Mouse (Mus musculus): ENCODE results near the gene Serp2. TPM values are rescaled to one million over a fixed set of nuclear protein-coding genes. Genes with fewer than 3 reads are reported as not detected.
A peak's percentile ranks its signal among the peaks of the same experiment; 100 is the strongest.

Serp2 gene
- total RNA-seq, 2 experiments from 2014 or later, result 1.6 TPM

GRCm38 (mm10) chr14:76569271-76569961 lies 12.7 kb upstream of the Serp2 start:
- no peak for DNase-seq

DNA sequence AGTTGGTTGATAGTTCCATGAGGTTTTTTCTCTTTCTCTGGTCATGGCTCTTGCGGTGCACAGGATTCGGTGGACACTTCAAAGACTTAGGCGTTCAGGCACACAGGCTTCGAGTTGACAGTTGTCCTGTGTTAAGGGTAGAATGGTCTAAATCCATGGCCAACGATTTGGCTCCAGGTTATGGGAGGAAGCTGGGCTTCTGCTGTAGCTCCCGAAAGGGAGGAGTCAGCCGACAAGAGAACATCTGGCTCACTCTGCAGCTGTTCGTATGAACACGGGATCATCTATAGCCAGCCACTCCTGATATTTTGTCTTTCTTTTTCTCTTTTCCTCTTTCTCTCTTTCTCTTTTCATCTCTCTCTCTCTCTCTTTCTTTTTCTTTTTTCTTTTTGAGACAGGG lies 11.9 kb upstream of the Serp2 start:
- DNase-seq, result no peak

GRCm38 (mm10) chr14:76567280-76567679 lies 10.6 kb upstream of the Serp2 start:
- DNase-seq, result no peak

- no peak for DNase-seq
Measured at GRCm38 (mm10) chr14:76566711-76567110, 10.0 kb upstream of the Serp2 start.

DNA sequence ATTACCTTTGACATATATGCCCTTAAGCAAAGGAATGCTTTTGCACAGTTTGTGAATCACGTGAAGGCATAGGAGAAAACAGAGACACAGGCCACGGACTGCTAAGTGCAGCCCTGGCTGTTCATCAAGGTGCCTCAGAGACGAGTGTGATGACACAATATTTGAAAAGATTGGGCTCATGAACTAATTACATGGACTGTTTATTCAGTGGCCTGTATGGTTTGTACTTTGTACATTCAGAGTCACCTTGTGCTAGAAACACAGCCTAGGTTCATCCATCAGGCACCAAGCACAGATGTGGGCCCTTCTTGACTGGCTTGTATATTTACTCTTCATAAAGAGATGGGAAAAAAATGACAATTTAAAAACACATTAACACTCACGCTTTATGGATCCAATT lies 9.5 kb upstream of the Serp2 start:
- no peak for DNase-seq

GRCm38 (mm10) chr14:76559208-76559607 lies 2.5 kb upstream of the Serp2 start:
- no peak for DNase-seq

DNA sequence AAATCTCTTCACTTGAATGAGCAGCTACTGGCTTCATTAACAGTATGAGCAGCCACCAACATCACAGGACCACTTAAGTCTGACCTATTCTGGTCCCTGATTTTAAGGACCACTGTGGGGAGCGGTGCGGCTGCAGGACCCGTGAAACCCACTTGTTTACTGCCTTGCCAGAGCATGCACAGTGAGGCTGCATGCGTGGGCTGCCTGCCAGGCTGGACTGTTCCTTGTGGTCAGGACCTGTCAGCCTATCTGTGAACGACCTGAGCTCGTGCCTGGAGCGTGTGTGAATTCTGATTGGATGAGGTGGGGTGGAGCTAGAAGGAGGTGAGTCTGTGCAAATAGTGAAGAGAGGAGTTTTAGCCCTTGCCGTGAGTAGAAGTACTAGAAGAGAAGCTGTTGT lies 1.5 kb upstream of the Serp2 start:
- DNase-seq, result peak; percentile 44

DNA sequence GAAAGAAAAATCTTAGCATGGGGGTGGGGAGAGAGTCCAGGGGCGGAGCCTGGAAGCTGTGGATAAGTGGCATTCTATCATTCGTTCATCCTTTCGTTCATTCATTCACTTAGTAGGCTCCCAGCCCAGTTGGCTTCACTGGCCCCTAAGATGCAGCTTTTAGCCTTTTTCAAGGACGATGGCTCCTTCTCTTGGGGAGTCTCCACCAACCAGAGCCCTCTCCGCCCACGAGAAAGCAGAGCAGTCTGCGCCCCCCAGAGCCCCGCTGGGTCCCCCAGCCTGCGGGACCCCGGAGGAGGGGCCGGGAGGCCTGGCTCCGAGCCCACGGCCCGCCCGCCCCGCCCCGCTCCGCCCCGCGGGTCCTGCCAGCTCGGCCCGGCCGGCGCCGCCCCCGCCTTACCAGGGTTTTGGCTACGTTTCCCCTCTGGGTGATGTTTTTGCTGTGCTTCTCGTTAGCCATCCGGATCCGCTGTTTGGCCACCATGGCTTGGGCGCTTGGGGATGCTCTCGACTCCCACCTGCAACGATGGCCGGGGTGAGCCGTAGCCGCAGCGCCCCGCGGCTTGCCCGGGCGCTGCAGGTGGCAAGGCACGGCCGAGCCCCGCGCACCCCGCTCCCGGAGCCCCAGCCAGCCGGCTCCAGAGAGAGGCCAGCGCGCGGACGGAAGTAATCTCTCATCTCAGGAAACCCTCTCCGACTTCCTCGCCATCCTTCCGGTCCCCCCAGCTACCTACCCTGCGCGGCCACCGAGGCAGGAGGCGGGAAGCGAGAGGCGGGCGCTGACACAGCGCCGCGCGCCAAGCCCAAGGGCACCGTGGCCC lies 448 bp downstream of the Serp2 start:
- peak; percentile 69 for DNase-seq

DNA sequence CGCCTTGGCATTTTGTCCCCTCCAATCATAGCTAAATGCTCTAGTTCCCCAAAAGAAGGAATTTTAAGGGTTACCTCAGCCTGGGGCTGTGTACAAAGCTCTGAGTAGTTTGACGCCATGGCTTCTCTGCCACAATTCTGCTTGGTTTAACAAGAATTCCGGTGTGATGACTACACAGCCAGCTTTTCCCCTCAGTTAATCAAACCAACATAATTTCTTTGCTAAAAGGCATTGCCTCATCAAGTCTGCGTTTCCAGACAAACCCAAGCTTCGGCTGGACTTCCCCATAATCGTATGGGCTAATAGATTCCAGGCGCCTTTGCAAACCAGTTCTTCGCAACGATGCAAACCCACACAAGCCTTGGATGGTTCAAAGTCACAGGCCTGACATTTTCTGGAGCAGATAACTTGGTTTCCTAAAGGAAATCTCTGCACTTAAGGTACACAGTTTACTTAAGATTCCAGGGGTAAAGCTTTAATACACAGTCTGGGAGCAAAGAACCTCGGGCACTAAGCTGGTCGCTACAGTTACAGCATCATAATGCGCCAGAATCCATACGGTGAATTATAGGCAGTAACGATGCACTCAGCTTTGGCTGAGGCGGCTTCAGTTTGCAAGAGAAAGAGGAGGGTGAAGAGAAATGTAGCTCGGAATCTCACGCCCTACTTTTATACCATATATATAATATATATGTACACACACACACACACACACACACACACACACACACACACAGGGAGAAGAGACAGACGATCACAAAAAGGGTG lies 1.2 kb downstream of the Serp2 start:
- no peak for DNase-seq

GRCm38 (mm10) chr14:76544136-76544535 lies 12.6 kb downstream of the Serp2 start:
- DNase-seq, result no peak

GRCm38 (mm10) chr14:76541341-76541740 lies 15.3 kb downstream of the Serp2 start:
- no peak for DNase-seq

DNA sequence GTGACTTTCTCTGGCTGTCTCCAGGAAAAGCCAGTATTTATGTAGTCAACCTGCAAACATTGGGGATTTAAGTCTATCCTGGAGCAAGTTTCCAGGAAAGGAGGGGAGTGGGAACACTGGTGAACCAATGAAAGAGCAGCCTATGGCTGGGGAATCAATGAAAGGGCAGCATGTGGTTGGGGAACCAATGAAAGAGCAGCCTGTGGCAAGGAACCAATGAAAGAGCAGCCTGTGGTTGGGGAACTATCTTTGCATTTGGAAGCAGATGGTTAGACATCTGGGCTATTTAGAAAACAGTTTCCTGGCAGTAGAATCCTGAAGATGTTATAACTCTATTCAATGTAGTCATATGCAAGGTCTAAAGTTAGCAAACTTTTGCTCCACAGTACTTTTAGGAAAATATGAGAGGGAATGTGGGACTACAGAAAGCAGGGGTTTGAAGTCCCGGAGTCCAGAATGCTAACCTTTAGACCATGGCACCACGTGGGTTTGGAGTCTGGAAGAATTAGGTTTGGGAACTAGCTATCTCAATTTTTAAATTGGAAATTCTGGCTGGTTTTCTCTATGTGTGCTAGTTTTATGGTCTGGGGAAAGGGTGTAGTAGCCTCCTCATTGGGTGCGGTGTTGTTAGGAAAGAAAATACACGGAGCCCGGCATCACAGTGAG lies 16.6 kb downstream of the Serp2 start:
- no peak for DNase-seq

- no peak for DNase-seq
Measured at GRCm38 (mm10) chr14:76536921-76537320, 19.8 kb downstream of the Serp2 start.

- no peak for DNase-seq
Measured at GRCm38 (mm10) chr14:76535096-76535495, 21.6 kb downstream of the Serp2 start.

DNA sequence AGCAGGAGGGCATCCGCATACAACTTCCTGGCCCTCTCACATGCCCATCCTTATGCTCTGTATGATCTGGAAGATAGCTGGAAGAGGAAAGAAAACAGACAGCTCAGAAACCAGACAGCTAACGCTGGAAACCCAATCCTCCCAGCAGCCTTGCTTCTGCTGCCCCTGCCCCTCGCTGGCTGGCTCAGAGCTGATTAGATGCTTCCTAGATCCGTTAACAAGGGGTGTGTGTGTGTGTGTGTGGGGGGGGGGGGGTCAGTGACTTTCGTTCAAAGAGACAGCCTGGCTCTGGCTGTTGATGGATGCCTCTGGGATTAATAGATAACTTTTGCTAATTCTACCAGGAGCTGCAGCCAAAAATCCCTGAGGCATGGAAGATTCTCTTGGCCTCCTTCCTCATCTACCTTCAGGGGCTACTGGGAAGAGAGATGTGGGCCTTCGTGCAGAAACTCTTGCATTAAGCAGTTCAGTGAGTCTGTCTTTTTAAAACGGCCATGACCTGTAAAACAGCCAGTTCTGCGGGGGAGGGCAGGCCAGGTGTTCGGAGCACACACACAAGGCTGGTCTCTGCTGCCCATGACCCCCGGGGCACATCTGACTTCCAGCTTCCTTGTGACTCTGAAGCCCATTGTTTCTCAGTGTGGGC lies 23.4 kb downstream of the Serp2 start:
- DNase-seq, result no peak

GRCm38 (mm10) chr14:76532257-76533169 lies 24.2 kb downstream of the Serp2 start:
- DNase-seq, result peak; percentile 46

DNA sequence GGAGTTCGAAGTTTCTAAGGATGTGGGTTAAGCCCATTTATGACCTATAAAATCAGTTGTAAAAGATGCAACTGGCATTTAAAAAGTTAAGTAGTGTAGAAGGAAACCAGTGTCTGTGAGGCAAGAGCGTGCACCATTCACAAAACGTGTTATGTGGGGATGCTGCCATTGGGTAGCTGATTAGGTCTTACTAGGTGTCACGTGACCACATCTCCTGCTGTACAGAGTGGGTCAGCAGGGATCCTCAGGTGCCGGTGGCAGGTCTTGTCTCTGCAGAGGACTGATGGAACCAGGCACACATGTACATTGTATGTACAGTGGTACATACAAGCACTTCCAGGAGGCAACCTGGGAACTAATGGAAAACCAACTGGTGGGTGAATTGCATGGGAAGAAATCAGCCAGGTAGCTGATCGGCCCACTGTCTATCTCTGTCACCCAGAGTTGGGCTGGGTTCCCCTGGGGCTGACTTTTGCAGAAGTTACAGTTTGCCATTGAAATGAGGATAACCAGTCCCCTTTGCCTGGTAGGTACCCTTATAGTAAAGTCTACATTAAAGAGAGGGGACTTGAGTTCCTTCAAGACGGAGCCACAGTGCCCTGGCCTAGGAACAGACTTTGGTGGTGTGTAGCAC lies 25.5 kb downstream of the Serp2 start:
- DNase-seq, result no peak

- peak; percentile 37 for DNase-seq
Measured at GRCm38 (mm10) chr14:76528641-76529040, 28.0 kb downstream of the Serp2 start.

DNA sequence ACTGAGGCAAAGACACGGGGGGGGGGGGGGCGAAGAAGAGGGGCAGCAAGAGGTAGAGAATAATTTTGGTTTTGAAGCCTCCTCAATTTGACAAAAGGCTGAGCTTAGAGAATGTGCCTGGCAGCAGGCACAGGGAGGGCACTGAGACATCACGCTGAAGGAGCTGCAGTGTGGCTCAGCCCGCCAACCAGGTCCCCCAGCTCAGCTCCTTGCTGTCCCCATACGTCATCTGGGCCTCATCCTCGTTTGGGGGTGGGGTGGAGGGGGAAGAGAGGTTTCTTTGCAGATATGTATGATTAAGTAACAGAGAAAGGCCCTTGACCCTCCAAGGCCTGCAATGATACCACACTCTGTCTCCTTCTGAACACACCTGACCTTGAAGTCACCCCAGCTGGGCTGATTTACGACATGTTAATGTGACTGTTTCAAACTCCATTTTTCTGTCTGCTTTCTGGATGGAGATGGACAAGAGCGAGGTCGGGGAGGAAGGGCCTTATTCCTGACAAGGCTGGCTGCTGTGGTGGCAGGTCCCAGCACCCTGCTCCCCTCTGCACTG lies 28.9 kb downstream of the Serp2 start:
- no peak for DNase-seq

All from heart, postnatal 4 days (tissue).